Mouse (Mus musculus) intestine, postnatal 0 days (tissue): Measurements from ENCODE around the gene Cox18. TPM values are rescaled to one million over a fixed set of nuclear protein-coding genes. Genes with fewer than 3 reads are reported as not detected.
"Not testable (repeated sequence)": the region's sequence is repeated elsewhere in the genome, so short reads cannot be mapped to it uniquely, and the experiment has no call there.

Source experiments
- ATAC-seq: fragments of 200-750 bp; cut with Nextera tagmentation; 2 replicates; pipeline ENCODE4 v1.8.0; 2017; ENCODE audit warnings: mild to moderate bottlenecking, moderate TSS enrichment, moderate library complexity
- H3K27ac ChIP-seq: fragments of 300-500 bp; sonication (generic); 2 replicates; pipeline ENCODE4 v1.5.1; 2014; ENCODE audit warnings: mild to moderate bottlenecking, low read depth, low read length, moderate library complexity
- H3K27me3 ChIP-seq: fragments of 300-500 bp; sonication (generic); replicated peaks from 2 replicates; pipeline ENCODE4 v1.6.1; 2014; ENCODE audit warnings: low read length, mixed read lengths; ENCODE audit not compliant: control insufficient read depth, insufficient read depth
- H3K36me3 ChIP-seq: fragments of 300-500 bp; sonication (generic); 2 replicates; pipeline ENCODE4 v1.6.1; 2014; ENCODE audit warnings: mild to moderate bottlenecking, moderate library complexity; ENCODE audit not compliant: control insufficient read depth, insufficient read depth
- H3K4me1 ChIP-seq: fragments of 300-500 bp; sonication (generic); replicated peaks from 2 replicates; pipeline ENCODE4 v1.6.1; 2014; ENCODE audit warnings: antibody characterized with exemption, low read length, mixed read lengths; ENCODE audit not compliant: control insufficient read depth, insufficient read depth
- H3K4me2 ChIP-seq: fragments of 300-500 bp; sonication (generic); replicated peaks from 2 replicates; pipeline ENCODE4 v1.6.1; 2014; ENCODE audit warnings: low read depth, mild to moderate bottlenecking, moderate library complexity
- H3K4me3 ChIP-seq: fragments of 300-500 bp; sonication (generic); 2 replicates; pipeline ENCODE4 v1.5.1; 2014; ENCODE audit warnings: low read depth, low read length
- H3K9ac ChIP-seq: fragments of 300-500 bp; sonication (generic); 2 replicates; pipeline ENCODE4 v1.6.1; 2014; ENCODE audit warnings: mild to moderate bottlenecking, low read depth, low read length
- H3K9me3 ChIP-seq: fragments of 300-500 bp; sonication (generic); 2 replicates; pipeline ENCODE4 v1.6.1; 2016; ENCODE audit warnings: mixed run types; ENCODE audit not compliant: control insufficient read depth
- CTCF ChIP-seq: sonication (generic); IDR thresholded peaks from 2 replicates; pipeline ENCODE4 v1.5.1; 2016; ENCODE audit warnings: low read depth, mild to moderate bottlenecking, control low read depth, antibody characterized with exemption, moderate library complexity
- WGBS: fragments of 180-500 bp; shearing (Covaris S2); extraction: QIAGEN DNeasy Blood & Tissue Kit; methylation state at CpG from one replicate; pipeline ENCODE4 v1.1.7; 2014; 5-methylcytosine and 5-hydroxymethylcytosine counted together
- polyA plus RNA-seq: library from polyadenylated mRNA; unstranded; fragments of >200 nt; fragmentation: Nextera tagmentation; extraction: Ambion mirVana; gene quantifications from 2 replicates; pipeline ENCODE4 v1.2.1, GENCODE M21; 2015

The Cox18 gene
- 17.0 TPM in 2 replicates for polyA plus RNA-seq

DNA sequence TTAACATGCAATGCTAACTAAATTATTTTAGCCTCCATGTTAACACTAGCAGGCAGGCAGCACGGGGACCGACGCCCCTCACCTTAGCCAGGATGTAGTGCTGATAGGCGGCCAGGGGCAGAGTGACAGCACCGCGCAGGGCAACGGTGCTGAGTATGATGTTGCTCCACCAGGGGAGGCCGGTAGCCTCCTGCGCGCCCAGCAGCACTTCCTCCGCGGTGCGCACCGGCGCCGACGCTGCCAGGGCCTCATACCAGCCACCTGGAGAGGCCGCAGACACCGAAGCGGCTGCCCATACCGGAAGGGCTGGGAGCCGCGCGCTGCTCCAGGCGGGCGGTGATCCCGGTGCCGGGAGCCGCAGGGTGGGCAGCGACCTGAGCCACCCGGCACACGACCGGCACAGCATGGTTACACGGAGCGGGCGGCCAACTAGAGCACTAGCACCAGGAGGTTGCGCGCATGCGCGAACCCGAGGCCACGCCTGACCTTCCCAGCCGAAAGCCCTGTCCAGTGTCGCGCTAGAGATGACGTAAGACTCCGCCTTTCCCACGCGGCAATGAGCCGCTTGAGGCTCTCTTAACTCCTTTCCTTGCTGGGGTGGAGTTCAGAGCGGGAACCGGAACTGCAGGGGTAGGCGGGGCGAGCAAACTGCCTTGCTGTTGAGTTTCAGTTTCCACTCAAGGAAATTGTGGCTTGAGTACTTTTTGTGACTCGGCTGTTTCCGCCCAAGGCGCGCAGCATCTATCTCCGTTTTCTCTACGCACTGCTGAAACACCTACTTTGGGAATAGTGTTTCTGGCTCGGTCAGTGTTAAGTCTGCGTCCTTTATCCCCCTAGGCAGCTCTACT is at the start of gene Cox18:
Gene Cox18, minus strand, starts transcription at position 468 of the 848 bp plus-strand sequence.
- WGBS = under 1% methylated on average over 62 of the region's 62 CpGs
- Histone ChIP-seq H3K4me3 (peak within 1 kb of the TSS; percentile 79), H3K9me3 (no peaks in the 10 kb centered on the region), H3K27ac (peak within 1 kb of the TSS; percentile 85), H3K4me1 (no peaks in the 10 kb centered on the region; the same call in 1 of the 2 replicates), H3K4me2 (peak within 1 kb of the TSS; percentile 74), H3K36me3 (peaks cover 45% of the 10 kb centered on the region), H3K9ac (peak within 1 kb of the TSS; percentile 81), H3K27me3 (no peaks in the 10 kb centered on the region)
- ATAC-seq = peak; percentile 100
- peak; percentile 53 for TF ChIP-seq CTCF

DNA sequence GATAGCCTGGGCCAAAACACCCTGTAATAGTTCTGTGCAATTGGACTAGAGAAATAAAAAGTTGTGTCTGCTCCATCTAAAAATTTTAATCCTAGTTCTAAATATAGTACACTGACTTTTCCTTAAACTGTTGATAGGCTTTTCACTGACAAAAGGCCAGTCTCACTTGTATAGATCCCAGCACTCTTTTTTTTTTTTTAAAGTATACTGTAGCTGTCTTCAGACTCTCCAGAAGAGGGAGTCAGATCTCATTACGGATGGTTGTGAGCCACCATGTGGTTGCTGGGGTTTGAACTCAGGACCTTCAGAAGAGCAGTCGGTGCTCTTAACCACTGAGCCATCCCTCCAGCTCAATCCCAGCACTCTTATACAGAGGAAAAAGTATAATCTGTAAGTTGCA is 38.4 kb upstream of the Cox18 start:
- H3K27me3 ChIP-seq, H3K9me3 ChIP-seq, H3K27ac ChIP-seq, H3K4me2 ChIP-seq, H3K4me1 ChIP-seq, H3K9ac ChIP-seq, ATAC-seq, H3K4me3 ChIP-seq: not testable (repeated sequence)
- 79% methylated on average over 2 of the region's 2 CpGs for WGBS
- H3K36me3 ChIP-seq = peaks cover 67% of the 10 kb centered on the region

DNA sequence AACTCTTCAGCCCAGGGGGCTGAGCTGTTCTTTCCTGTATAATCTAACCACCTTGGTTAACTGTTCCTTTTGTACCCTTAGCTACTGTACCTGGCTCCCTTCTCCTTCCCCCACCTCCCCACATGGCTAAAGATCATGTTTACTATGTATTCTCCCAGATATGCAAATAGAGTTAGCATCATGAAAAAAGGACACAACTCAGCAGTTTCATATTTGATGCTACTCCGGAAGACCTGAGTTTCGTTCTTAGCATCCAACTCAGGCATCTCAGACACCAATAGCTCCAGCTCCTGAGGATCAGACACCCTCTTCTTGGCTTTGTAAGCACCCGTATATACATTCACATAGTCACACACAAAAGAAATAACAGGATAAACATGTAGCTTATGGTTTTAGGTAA is 33.2 kb upstream of the Cox18 start:
- H3K4me3 ChIP-seq = no peak overlapping the region
- H3K36me3 ChIP-seq = peaks cover 91% of the 10 kb centered on the region
- H3K9ac ChIP-seq = no peak overlapping the region
- H3K4me2 ChIP-seq = no peak overlapping the region
- H3K4me1 ChIP-seq = no peaks in the 10 kb centered on the region
- ATAC-seq = no peak
- 95% methylated on average over 3 of the region's 3 CpGs for WGBS
- no peaks in the 10 kb centered on the region for H3K27me3 ChIP-seq
- no peak for TF ChIP-seq CTCF
- no peaks in the 10 kb centered on the region for H3K9me3 ChIP-seq
- H3K27ac ChIP-seq = no peak overlapping the region

DNA sequence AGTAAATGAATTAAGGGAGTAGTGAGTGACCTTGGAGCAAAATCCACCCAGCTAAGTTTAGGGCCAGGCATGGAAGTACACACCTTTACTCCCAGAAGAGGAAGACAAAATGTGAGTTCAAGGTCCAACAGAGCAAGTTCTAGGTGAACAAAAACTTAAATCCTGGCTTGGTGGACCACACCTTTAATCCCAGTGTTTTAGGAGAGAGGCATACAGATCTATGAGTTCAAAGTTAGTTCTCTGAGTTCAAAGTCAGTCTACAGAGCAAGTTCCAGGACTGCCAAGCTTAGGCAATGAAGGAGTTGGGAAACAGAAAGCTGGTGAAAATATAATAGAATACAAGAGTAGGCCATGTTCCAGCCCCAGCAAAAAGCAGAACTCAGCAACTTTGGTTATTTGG is 23.7 kb upstream of the Cox18 start:
- Histone ChIP-seq H3K36me3 (peaks cover 65% of the 10 kb centered on the region), H3K27me3 (no peaks in the 10 kb centered on the region)
- ATAC-seq = 0 out of 2 replicates have a peak, but pooled peaks have one; percentile 36

DNA sequence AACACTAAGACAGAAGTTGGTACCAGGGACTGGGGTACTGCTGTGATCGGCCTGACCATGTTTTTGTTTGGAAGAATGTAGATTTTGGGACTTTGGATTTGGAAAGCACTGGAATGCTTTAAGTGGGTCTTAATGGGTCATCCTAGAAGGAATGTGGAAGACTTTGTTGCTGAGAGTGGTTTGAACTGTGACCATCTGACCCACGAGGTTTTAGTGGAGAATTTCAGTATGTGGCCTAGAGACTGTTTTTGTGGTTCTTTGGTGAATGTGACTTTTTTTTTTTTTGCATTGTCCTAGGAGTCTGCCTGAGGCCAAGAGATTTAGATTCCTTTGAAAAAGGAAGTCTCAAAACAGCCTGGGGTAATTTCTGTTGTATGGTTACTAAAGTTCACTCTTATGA is 23.2 kb upstream of the Cox18 start:
- Histone ChIP-seq H3K9me3 (no peaks in the 10 kb centered on the region), H3K27ac (no peak overlapping the region), H3K27me3 (no peaks in the 10 kb centered on the region), H3K4me1 (no peaks in the 10 kb centered on the region), H3K9ac (no peak overlapping the region), H3K4me3 (no peak overlapping the region), H3K36me3 (peaks cover 65% of the 10 kb centered on the region), H3K4me2 (no peak overlapping the region)
- no peak for ATAC-seq
- TF ChIP-seq CTCF = no peak
- WGBS = 86% methylated on average over 2 of the region's 2 CpGs

More for the DNA sequence above, 23.7 kb upstream of the Cox18 start:
- no peaks in the 10 kb centered on the region for H3K4me1 ChIP-seq
- H3K9me3 ChIP-seq = no peaks in the 10 kb centered on the region
- no peak overlapping the region for H3K9ac ChIP-seq
- no peak for TF ChIP-seq CTCF
- no peak overlapping the region for H3K4me3 ChIP-seq
- no peak overlapping the region for H3K27ac ChIP-seq
- H3K4me2 ChIP-seq = no peak overlapping the region

DNA sequence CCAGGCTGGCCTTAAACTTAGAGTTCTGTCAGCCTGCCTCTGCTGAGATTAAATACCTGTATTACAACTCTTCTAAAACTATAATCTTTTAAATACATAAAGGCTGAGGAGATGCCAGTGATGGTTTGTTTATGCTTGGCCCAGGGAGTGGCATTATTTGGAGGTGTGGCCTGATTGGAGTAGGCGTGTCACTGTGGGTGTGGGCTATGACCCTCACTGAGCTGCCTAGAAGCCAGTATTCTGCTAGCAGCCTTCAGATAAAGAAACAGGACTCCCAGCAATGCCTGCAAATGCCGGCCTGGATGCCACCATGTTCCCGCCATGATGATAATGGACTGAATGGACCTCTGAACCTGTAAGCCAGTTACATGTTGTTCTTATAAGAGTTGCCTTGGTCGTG is 22.8 kb upstream of the Cox18 start:
- WGBS = 65% methylated on average over 4 of the region's 4 CpGs
- Histone ChIP-seq H3K4me3 (no peak overlapping the region), H3K27me3 (no peaks in the 10 kb centered on the region), H3K4me1 (no peaks in the 10 kb centered on the region), H3K4me2 (no peak overlapping the region), H3K9ac (no peak overlapping the region), H3K27ac (no peak overlapping the region), H3K9me3 (no peaks in the 10 kb centered on the region), H3K36me3 (peaks cover 64% of the 10 kb centered on the region)
- TF ChIP-seq CTCF = no peak
- no peak for ATAC-seq
